Mouse (Mus musculus) CD4-positive, CD25-positive, alpha-beta regulatory T cell, adult 4 months (primary cell): ENCODE data around the gene Stx19. TPM values are rescaled to one million over a fixed set of nuclear protein-coding genes. Genes with fewer than 3 reads are reported as not detected.

Source experiments
- ATAC-seq: one replicate; pipeline ENCODE4 v1.8.0; 2017
- polyA plus RNA-seq, 2 experiments: library from polyadenylated mRNA; unstranded; fragments of 100-300 nt; shearing (Covaris generic); gene quantifications; one replicate each; pipeline ENCODE4 v1.2.1; 2017

The Stx19 gene
- 1 to 10 TPM; 1.7 to 2.1 TPM for polyA plus RNA-seq

- ATAC-seq, result no peak
Measured at GRCm38 (mm10) chr16:62814491-62814890, at the start of gene Stx19. Gene Stx19 (plus strand): TSS chr16:62814676.

GRCm38 (mm10) chr16:62773462-62773861 is 41.0 kb upstream of the Stx19 start:
- ATAC-seq, result no peak

GRCm38 (mm10) chr16:62776034-62776433 is 38.4 kb upstream of the Stx19 start:
- no peak for ATAC-seq

- ATAC-seq, result no peak
Measured at GRCm38 (mm10) chr16:62778282-62778681, 36.2 kb upstream of the Stx19 start.

GRCm38 (mm10) chr16:62782229-62782628 is 32.2 kb upstream of the Stx19 start:
- no peak for ATAC-seq

GRCm38 (mm10) chr16:62786621-62787331 is 27.7 kb upstream of the Stx19 start, which contains the start of gene Nsun3:
Gene Nsun3 (minus strand): TSS chr16:62786818.
- peak; percentile 98 for ATAC-seq

GRCm38 (mm10) chr16:62796608-62797007 is 17.9 kb upstream of the Stx19 start:
- ATAC-seq, result no peak

- no peak for ATAC-seq
Measured at GRCm38 (mm10) chr16:62798808-62799207, 15.7 kb upstream of the Stx19 start.

- ATAC-seq, result no peak
Measured at GRCm38 (mm10) chr16:62799426-62799825, 15.1 kb upstream of the Stx19 start.

GRCm38 (mm10) chr16:62799839-62800238 is 14.6 kb upstream of the Stx19 start:
- no peak for ATAC-seq

- no peak for ATAC-seq
Measured at GRCm38 (mm10) chr16:62804621-62805020, 9.9 kb upstream of the Stx19 start.

GRCm38 (mm10) chr16:62807249-62807979 is 7.1 kb upstream of the Stx19 start:
- peak; percentile 53 for ATAC-seq

GRCm38 (mm10) chr16:62810855-62811254 is 3.6 kb upstream of the Stx19 start:
- ATAC-seq, result no peak

GRCm38 (mm10) chr16:62813790-62814189 is 686 bp upstream of the Stx19 start:
- ATAC-seq, result no peak

- ATAC-seq, result no peak
Measured at GRCm38 (mm10) chr16:62822472-62822871, 8.0 kb downstream of the Stx19 start.

GRCm38 (mm10) chr16:62826156-62827001 is 11.9 kb downstream of the Stx19 start:
- ATAC-seq, result peak; percentile 87

- ATAC-seq, result peak; percentile 41
Measured at GRCm38 (mm10) chr16:62832027-62832426, 17.6 kb downstream of the Stx19 start.

- ATAC-seq, result peak; percentile 87
Measured at GRCm38 (mm10) chr16:62832481-62832880, 18.0 kb downstream of the Stx19 start.

- peak; percentile 37 for ATAC-seq
Measured at GRCm38 (mm10) chr16:62834016-62834735, 19.7 kb downstream of the Stx19 start.

GRCm38 (mm10) chr16:62845341-62845740 is 30.9 kb downstream of the Stx19 start:
- ATAC-seq, result no peak

- ATAC-seq, result peak; percentile 98
Measured at GRCm38 (mm10) chr16:62846498-62847312, 32.2 kb downstream of the Stx19 start, which contains the start of gene Arl13b. Gene Arl13b (minus strand): TSS chr16:62847040.
